Mouse (Mus musculus): ENCODE data around the gene Zfp523. TPM values are rescaled to one million over a fixed set of nuclear protein-coding genes. Genes with fewer than 3 reads are reported as not detected.

Zfp523 gene
- total RNA-seq, 2 experiments from 2014 or later: 104 to 106 TPM

GRCm38 (mm10) chr17:28141771-28142699, 34.9 kb upstream of the Zfp523 start, which contains the start of gene Scube3:
Gene Scube3 (plus strand): TSS chr17:28142141.
- Histone ChIP-seq H3K4me3 (peak within 1 kb of the TSS; percentile 46), H3K27ac (no peak within 1 kb of the TSS)
- DNase-seq (ENCODE audit: low spot score in 2 of 2): no peak
- no peak for TF ChIP-seq CTCF (conservative IDR thresholded peaks at IDR 0.05)

- H3K27ac ChIP-seq: no peak overlapping the region
- H3K4me3 ChIP-seq: peak overlapping the region; percentile 46
- no peak for DNase-seq (ENCODE audit: low spot score in 2 of 2)
- TF ChIP-seq CTCF (conservative IDR thresholded peaks at IDR 0.05): no peak
These were observed 34.0 kb upstream of the Zfp523 start for GRCm38 (mm10) chr17:28142700-28143610.

GRCm38 (mm10) chr17:28143751-28144150, 33.2 kb upstream of the Zfp523 start:
- Histone ChIP-seq H3K27ac (no peak overlapping the region), H3K4me3 (no peak overlapping the region)
- no peak for DNase-seq (ENCODE audit: low spot score in 2 of 2)
- TF ChIP-seq CTCF (conservative IDR thresholded peaks at IDR 0.05): no peak

GRCm38 (mm10) chr17:28144241-28144640, 32.7 kb upstream of the Zfp523 start:
- no peak for TF ChIP-seq CTCF (conservative IDR thresholded peaks at IDR 0.05)
- no peak overlapping the region for H3K4me3 ChIP-seq
- DNase-seq (ENCODE audit: low spot score in 2 of 2): no peak
- H3K27ac ChIP-seq: no peak overlapping the region

- Histone ChIP-seq H3K4me3 (no peak overlapping the region), H3K27ac (no peak overlapping the region)
- TF ChIP-seq CTCF (conservative IDR thresholded peaks at IDR 0.05): no peak
- DNase-seq (ENCODE audit: low spot score in 2 of 2): no peak
These were observed 28.6 kb upstream of the Zfp523 start for GRCm38 (mm10) chr17:28148288-28148687.

- Histone ChIP-seq H3K27ac (no peak overlapping the region), H3K4me3 (no peak overlapping the region)
- no peak for TF ChIP-seq CTCF (conservative IDR thresholded peaks at IDR 0.05)
These were observed 27.2 kb upstream of the Zfp523 start for GRCm38 (mm10) chr17:28149734-28150133.

GRCm38 (mm10) chr17:28150456-28150855, 26.5 kb upstream of the Zfp523 start:
- Histone ChIP-seq H3K4me3 (no peak overlapping the region), H3K27ac (no peak overlapping the region)
- TF ChIP-seq CTCF (conservative IDR thresholded peaks at IDR 0.05): no peak
- DNase-seq (ENCODE audit: low spot score in 2 of 2): no peak

More at GRCm38 (mm10) chr17:28149734-28150133, 27.2 kb upstream of the Zfp523 start:
- no peak for DNase-seq (ENCODE audit: low spot score in 2 of 2)

- no peak for TF ChIP-seq CTCF (conservative IDR thresholded peaks at IDR 0.05)
- no peak for DNase-seq (ENCODE audit: low spot score in 2 of 2)
- no peak overlapping the region for H3K27ac ChIP-seq
- H3K4me3 ChIP-seq: no peak overlapping the region
These were observed 23.8 kb upstream of the Zfp523 start for GRCm38 (mm10) chr17:28153095-28153494.

GRCm38 (mm10) chr17:28154970-28155369, 22.0 kb upstream of the Zfp523 start:
- no peak for TF ChIP-seq CTCF (conservative IDR thresholded peaks at IDR 0.05)
- no peak overlapping the region for H3K4me3 ChIP-seq
- no peak overlapping the region for H3K27ac ChIP-seq
- DNase-seq (ENCODE audit: low spot score in 2 of 2): no peak

- DNase-seq (ENCODE audit: low spot score in 2 of 2): no peak
- no peak for TF ChIP-seq CTCF (conservative IDR thresholded peaks at IDR 0.05)
- H3K4me3 ChIP-seq: no peak overlapping the region
- H3K27ac ChIP-seq: no peak overlapping the region
These were observed 16.6 kb upstream of the Zfp523 start for GRCm38 (mm10) chr17:28160361-28160760.

GRCm38 (mm10) chr17:28161310-28161881, 15.5 kb upstream of the Zfp523 start:
- no peak overlapping the region for H3K27ac ChIP-seq
- no peak for DNase-seq (ENCODE audit: low spot score in 2 of 2)
- H3K4me3 ChIP-seq: no peak overlapping the region
- no peak for TF ChIP-seq CTCF (conservative IDR thresholded peaks at IDR 0.05)

GRCm38 (mm10) chr17:28163666-28164065, 13.3 kb upstream of the Zfp523 start:
- Histone ChIP-seq H3K27ac (no peak overlapping the region), H3K4me3 (no peak overlapping the region)
- DNase-seq (ENCODE audit: low spot score in 2 of 2): peak; percentile 79 to 86
- TF ChIP-seq CTCF (conservative IDR thresholded peaks at IDR 0.05): peak; percentile 99

Measured in layer of hippocampus, adult 2 months (tissue).